Mouse (Mus musculus): ENCODE measurements around the gene Nyx. TPM values are rescaled to one million over a fixed set of nuclear protein-coding genes. Genes with fewer than 3 reads are reported as not detected.
"Not testable (repeated sequence)": the region's sequence is repeated elsewhere in the genome, so short reads cannot be mapped to it uniquely, and the experiment has no call there.

Nyx gene
- polyA plus RNA-seq (2014; fragmentation: Nextera tagmentation; extraction: Ambion mirVana), result 0.03 and 0.05 TPM in 2 replicates

DNA sequence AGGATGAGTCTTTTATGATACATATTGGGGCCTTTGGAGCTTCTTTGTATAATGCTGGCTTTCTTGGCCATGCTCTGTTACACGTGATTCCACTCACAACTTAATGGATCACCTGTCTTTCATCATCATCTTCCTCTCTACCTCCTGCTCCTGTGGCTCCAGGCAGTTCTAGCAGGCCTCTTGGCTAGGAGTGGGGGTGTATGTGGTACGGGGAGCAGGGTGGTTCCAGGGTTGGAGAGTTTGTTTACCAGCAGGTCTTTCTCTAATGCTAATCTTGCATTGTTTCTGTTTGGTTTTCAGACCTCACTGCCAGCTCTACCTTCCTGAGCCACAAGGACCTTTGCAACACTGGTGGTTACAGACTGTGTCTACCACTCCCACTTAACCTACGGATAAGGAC is at the start of gene Nyx:
Gene Nyx, plus strand, starts transcription at position 301 of the 400 bp plus-strand sequence.
- 88% methylated on average over 3 of the region's 3 CpGs for WGBS

DNA sequence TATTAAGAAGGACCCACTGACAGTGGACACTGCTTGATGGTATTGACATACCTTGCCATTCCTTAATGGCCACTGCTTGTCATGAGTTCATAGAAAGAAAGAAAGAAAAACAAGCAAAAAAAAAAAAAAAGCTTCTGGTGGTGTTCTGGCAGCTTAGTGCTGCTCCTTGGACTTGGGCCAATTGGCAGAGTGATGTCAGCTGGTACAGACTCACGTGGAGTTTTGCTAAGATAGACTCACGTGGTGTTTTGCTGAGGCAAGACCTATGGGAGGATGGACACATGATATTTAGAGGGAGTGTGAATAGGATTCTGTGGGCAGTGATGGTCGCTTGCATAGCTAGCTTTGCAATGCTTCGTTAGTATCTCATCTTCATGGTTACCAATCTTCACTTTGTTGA is 43.9 kb upstream of the Nyx start:
- no peaks in the 10 kb centered on the region for H3K9me3 ChIP-seq (ENCODE audit: low read depth, low read length)
- H3K9ac ChIP-seq, result no peak overlapping the region
- H3K4me1 ChIP-seq (ENCODE audit: insufficient read depth), result no peaks in the 10 kb centered on the region
- H3K27me3 ChIP-seq (ENCODE audit: insufficient read depth, low read length), result no peaks in the 10 kb centered on the region
- 46% methylated on average over 4 of the region's 4 CpGs for WGBS
- H3K4me3 ChIP-seq (ENCODE audit: low read depth, low read length), result no peak overlapping the region
- no peak for ATAC-seq (ENCODE audit: insufficient read depth)
- H3K27ac ChIP-seq (ENCODE audit: low read depth), result no peak overlapping the region
- H3K36me3 ChIP-seq (ENCODE audit: insufficient read depth), result no peaks in the 10 kb centered on the region
- TF ChIP-seq CTCF (IDR thresholded peaks at IDR 0.05; ENCODE audit: low read depth), result no peak
- no peak for DNase-seq
- no peak overlapping the region for H3K4me2 ChIP-seq

More for the DNA sequence above, at the start of gene Nyx:
- no peaks in the 10 kb centered on the region for H3K36me3 ChIP-seq (ENCODE audit: insufficient read depth)
- H3K9ac ChIP-seq, result no peak within 1 kb of the TSS
- DNase-seq, result no peak
- no peak for ATAC-seq (ENCODE audit: insufficient read depth)
- peaks cover 4% of the 10 kb centered on the region; the same call in 1 of the 2 replicates for H3K4me1 ChIP-seq (ENCODE audit: insufficient read depth)
- H3K27me3 ChIP-seq (ENCODE audit: insufficient read depth, low read length), result no peaks in the 10 kb centered on the region
- no peak within 1 kb of the TSS for H3K27ac ChIP-seq (ENCODE audit: low read depth)
- H3K4me2 ChIP-seq, result no peak within 1 kb of the TSS
- no peaks in the 10 kb centered on the region for H3K9me3 ChIP-seq (ENCODE audit: low read depth, low read length)
- H3K4me3 ChIP-seq (ENCODE audit: low read depth, low read length), result no peak within 1 kb of the TSS
- TF ChIP-seq CTCF (IDR thresholded peaks at IDR 0.05; ENCODE audit: low read depth), result no peak

DNA sequence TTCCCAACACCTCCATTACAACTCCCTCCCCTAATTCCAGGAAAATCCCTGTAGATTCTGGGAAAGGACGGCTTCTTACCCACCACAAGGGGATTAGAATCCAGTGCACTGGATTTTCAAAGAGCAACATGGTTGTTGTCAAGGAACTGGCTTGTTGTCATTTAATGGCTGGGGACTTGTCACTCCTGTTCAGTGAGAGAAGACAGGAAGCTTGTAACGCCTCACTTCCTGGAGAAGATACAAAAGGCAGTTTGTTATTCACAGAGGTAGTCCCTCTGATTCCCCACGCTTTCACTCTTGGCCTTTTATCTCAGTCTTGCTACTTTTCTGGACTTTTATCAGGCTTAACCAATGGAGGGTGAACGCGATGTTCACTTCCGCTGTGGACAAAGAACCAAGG is 34.5 kb upstream of the Nyx start:
- 48% methylated on average over 6 of the region's 6 CpGs for WGBS

DNA sequence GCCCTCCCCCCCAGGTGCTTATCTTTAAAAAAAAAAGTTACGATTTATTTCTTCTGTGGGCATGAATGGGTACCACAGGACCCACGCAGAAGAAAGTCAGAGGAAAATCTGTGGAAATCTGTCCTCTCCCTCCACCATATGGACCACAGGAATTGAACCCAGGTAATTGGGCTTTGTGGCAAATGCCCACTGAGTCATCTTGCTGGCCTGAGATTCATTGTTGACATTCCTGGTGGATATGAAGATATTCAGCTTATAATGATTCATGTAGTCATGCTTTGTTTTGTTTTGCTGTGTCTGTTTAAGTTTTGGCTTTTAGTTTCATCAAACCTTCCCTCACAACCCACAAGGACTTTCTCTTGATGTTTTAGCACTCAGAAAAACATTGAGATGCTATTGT is 29.9 kb upstream of the Nyx start:
- ATAC-seq (ENCODE audit: insufficient read depth); H3K9me3 ChIP-seq (ENCODE audit: low read depth, low read length); DNase-seq; H3K36me3 ChIP-seq (ENCODE audit: insufficient read depth); H3K4me3 ChIP-seq (ENCODE audit: low read depth, low read length); H3K4me1 ChIP-seq (ENCODE audit: insufficient read depth); H3K27me3 ChIP-seq (ENCODE audit: insufficient read depth, low read length); H3K27ac ChIP-seq (ENCODE audit: low read depth); H3K4me2 ChIP-seq; H3K9ac ChIP-seq: not testable (repeated sequence)
- WGBS, result 89% methylated on average over 2 of the region's 2 CpGs

More for the DNA sequence above, 34.5 kb upstream of the Nyx start:
- ATAC-seq (ENCODE audit: insufficient read depth) (no peak), DNase-seq (no peak)
- Histone ChIP-seq H3K9ac (no peak overlapping the region), H3K27ac (ENCODE audit: low read depth) (no peak overlapping the region), H3K4me1 (ENCODE audit: insufficient read depth) (no peaks in the 10 kb centered on the region), H3K4me3 (ENCODE audit: low read depth, low read length) (no peak overlapping the region), H3K27me3 (ENCODE audit: insufficient read depth, low read length) (no peaks in the 10 kb centered on the region), H3K9me3 (ENCODE audit: low read depth, low read length) (no peaks in the 10 kb centered on the region), H3K36me3 (ENCODE audit: insufficient read depth) (no peaks in the 10 kb centered on the region), H3K4me2 (no peak overlapping the region)
- TF ChIP-seq CTCF (IDR thresholded peaks at IDR 0.05; ENCODE audit: low read depth), result no peak

DNA sequence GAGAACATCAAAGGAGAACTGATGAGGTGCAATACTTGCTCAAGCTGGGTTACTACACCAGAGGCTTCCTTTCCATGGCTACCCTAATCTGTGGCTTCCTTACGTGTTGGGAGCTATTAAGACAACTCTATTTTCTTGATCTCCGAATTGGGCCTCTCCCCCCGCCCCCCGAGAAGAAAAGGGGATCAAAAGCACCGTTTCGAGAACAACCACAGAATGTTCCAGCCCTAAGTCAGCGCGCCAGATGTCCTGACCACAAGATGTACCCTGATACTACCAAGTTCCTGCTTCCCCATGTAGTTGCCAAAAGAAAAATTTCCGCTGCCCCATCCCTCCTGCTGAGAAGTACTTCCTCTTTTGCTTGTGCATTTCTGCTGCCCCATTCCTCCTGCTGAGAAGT is 9.4 kb upstream of the Nyx start:
- not testable (repeated sequence) for H3K4me1 ChIP-seq (ENCODE audit: insufficient read depth); DNase-seq; H3K4me2 ChIP-seq; H3K36me3 ChIP-seq (ENCODE audit: insufficient read depth); H3K27ac ChIP-seq (ENCODE audit: low read depth); H3K9ac ChIP-seq; H3K9me3 ChIP-seq (ENCODE audit: low read depth, low read length); H3K27me3 ChIP-seq (ENCODE audit: insufficient read depth, low read length); H3K4me3 ChIP-seq (ENCODE audit: low read depth, low read length); ATAC-seq (ENCODE audit: insufficient read depth)
- WGBS, result 87% methylated on average over 9 of the region's 9 CpGs

DNA sequence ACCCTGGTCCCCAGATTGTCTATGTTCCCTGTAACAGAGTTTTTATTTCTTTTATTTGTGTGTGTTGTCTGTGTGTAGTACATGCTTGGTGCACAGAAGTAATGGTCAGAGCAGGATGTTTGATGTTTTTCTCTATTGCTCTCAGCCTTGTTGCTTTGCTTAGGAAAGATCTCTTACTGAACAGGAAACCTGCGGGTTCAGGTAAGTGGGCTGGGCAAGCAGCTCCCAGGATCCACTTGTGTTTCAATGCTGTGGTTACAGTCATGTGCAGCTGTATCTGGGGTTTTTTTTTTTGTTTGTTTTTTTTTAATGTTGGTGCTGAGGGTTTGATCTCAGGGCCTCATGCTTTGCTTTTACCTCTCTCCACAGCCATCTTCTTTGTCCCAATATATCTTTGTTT is 7.1 kb upstream of the Nyx start:
- Histone ChIP-seq H3K4me2 (no peak overlapping the region), H3K9ac (no peak overlapping the region), H3K4me1 (ENCODE audit: insufficient read depth) (peaks cover 4% of the 10 kb centered on the region; the same call in 1 of the 2 replicates), H3K9me3 (ENCODE audit: low read depth, low read length) (no peaks in the 10 kb centered on the region), H3K27me3 (ENCODE audit: insufficient read depth, low read length) (no peaks in the 10 kb centered on the region), H3K36me3 (ENCODE audit: insufficient read depth) (no peaks in the 10 kb centered on the region), H3K27ac (ENCODE audit: low read depth) (no peak overlapping the region), H3K4me3 (ENCODE audit: low read depth, low read length) (no peak overlapping the region)
- no peak for TF ChIP-seq CTCF (IDR thresholded peaks at IDR 0.05; ENCODE audit: low read depth)
- 72% methylated on average over 1 of the region's 1 CpGs for WGBS
- no peak for DNase-seq
- no peak for ATAC-seq (ENCODE audit: insufficient read depth)

DNA sequence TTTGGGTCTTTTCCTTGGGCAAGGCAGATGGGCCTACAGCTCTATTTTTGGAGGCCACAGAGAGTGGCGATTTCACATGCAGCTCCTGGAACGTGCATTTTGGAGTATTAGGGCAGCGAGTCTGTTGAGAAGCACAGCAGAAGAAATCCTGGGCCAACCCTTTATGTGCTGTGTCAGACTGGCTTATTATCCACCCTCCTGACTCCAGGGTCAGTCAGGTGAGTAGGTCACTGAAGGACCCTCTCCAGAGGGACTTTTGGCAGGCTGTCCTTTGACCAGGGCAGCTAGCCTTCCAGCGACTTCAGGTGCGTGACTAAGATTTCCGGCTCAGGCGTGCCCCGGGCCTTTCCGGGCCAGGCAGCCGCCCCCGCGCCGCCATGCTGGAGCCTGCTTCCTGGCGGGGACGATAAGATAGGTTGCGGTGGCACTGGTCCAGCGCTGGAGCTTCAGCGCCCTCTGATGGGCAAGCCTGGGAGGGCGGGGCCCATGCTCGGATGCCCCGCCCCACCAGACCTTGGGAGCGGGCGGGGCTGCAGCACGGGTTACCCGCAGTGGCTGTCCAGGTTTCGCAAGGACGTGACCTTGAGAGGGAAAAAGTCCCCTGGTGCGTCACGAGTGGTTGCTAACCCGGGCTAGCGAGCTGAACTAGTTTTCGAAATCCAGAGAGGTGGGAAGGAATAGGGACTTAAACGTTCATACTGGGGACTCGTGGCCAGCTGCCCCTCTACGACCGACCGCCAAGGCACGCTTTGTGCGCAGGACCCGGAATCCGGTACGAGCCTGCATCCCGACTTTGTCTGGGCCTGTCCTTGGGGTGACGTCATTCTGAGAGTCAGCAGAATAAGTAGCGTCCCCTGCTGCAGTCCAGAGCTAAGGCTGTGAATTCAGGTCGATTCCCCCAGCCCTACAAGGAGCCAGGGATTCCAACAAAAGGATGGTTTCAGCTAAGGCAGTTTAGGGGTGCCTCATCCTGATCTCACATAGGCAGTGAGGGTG is 4.3 kb upstream of the Nyx start:
- Histone ChIP-seq H3K4me2 (peak overlapping the region; percentile 57), H3K4me1 (ENCODE audit: insufficient read depth) (peaks cover 4% of the 10 kb centered on the region; the same call in 1 of the 2 replicates), H3K36me3 (ENCODE audit: insufficient read depth) (no peaks in the 10 kb centered on the region), H3K27ac (ENCODE audit: low read depth) (peak overlapping the region; percentile 77), H3K9ac (peak overlapping the region; percentile 43), H3K9me3 (ENCODE audit: low read depth, low read length) (no peaks in the 10 kb centered on the region), H3K4me3 (ENCODE audit: low read depth, low read length) (peak overlapping the region; percentile 33), H3K27me3 (ENCODE audit: insufficient read depth, low read length) (no peaks in the 10 kb centered on the region)
- peak; percentile 80 for TF ChIP-seq CTCF (IDR thresholded peaks at IDR 0.05; ENCODE audit: low read depth)
- ATAC-seq (ENCODE audit: insufficient read depth) (peak; percentile 95), DNase-seq (peak; percentile 92)
- 13% methylated on average over 44 of the region's 46 CpGs for WGBS

All from lung, embryonic 14.5 days (tissue).